Mouse (Mus musculus) MEL (cell line): ENCODE measurements at regions not wholly inside any gene's neighbourhood (a gene's known extent, or its start where the extent isn't known, plus 50 kb on each side); places are given as distances from the start of the nearest gene placed in this dataset.

ENCODE experiments used
- CHD1 ChIP-seq: IDR thresholded peaks from 2 replicates; pipeline ENCODE4 v1.6.1; 2012; ENCODE audit warnings: low read depth, mild to moderate bottlenecking, inconsistent platforms, low read length, improper control_type of control experiment
- E2F4 ChIP-seq: IDR thresholded peaks from 2 replicates; pipeline ENCODE4 v1.6.1; 2011; ENCODE audit warnings: low read depth, low read length, improper control_type of control experiment, borderline replicate concordance
- MAFK ChIP-seq: IDR thresholded peaks from 2 replicates; pipeline ENCODE4 v1.6.1; 2011; ENCODE audit warnings: low read depth, mild to moderate bottlenecking, low read length, improper control_type of control experiment, borderline replicate concordance

DNA sequence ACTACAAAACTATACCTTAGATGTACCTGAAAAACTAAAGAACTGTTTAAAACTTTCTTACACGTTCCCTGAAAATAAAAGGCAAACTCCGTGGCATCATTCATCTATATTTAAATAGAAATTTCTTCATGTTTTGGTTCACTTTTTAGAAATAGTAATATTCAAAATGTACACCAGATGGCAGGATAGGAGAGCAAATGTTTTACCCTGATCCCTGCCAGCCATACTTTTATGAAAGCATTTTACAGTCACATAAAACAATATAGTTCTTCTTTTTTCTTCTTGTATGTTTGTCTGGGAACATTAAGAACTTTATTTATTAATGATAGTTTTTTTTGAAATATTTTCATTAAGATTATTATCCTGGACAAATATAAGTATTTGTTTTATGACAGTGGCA is 68.5 kb downstream of the 4921530L21Rik start:
- TF ChIP-seq E2F4 (no peak), CHD1 (no peak), MAFK (no peak)
